Mouse (Mus musculus) spleen, postnatal 36 days (tissue): ENCODE measurements around the gene Atg7.

Source experiments
- DNase-seq, 2 experiments: peaks; one replicate each; pipeline ENCODE4 v3.0.0; 2022; ENCODE audit warnings: low spot score in 2 of 2, mixed read lengths in 1 of 2

Gene Atg7

DNA sequence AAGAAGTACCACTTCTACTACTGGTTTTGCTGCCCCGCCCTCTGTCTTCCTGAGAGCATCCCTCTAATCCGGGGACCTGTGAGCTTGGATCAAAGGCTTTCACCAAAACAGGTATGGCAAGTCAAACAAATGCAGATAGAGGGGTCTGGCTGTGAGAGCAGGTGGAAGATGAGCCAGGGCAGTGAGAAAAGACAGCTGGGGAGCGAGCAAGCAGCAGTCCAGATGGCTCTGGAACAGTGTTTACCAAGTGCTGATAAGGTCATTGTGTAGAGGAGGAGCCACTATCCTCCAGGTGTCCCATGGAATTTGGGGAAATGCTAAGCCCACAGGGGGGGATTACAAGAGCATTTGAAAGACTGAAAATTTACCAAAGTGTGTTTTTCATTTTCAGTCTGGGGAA, 41.5 kb downstream of the Atg7 start:
- DNase-seq: no peak

DNA sequence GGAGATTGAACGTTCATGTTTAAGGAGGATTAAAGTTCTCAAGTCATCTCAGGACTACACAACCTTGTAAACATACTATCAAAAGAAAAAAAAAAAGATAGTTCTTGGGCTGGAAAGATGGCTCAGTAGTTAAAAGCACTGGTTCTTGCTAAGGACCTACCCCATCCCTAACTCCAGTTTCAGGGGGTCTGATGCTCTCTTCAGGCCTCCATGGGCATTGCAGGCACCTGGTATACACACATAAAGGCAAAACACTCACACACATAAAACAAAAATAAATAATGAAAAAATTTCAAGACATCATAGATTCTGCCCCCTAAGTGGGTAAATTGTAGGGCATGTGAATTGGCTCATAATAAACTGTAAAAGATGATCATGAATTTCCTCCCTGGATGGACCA, 42.5 kb downstream of the Atg7 start:
- no peak for DNase-seq

DNA sequence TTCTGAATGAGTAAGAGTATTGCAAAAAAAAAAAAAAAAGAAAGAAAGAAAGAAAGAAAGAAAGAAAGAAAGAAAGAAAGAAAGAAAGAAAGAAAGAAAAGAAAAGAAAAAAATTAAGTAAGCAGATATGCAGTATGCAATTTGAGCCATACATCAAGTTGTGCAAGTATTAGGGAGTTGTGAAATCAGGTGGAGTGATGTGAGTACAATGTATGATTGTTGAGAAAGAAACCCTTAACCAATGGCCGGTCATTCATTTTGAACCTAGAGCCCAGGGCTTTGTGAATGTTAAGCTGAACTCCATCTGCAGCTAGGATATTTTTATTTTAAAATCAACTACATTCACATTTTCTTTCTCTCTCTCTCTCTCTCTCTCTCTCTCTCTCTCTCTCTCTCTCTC, 44.1 kb downstream of the Atg7 start:
- no peak for DNase-seq

DNA sequence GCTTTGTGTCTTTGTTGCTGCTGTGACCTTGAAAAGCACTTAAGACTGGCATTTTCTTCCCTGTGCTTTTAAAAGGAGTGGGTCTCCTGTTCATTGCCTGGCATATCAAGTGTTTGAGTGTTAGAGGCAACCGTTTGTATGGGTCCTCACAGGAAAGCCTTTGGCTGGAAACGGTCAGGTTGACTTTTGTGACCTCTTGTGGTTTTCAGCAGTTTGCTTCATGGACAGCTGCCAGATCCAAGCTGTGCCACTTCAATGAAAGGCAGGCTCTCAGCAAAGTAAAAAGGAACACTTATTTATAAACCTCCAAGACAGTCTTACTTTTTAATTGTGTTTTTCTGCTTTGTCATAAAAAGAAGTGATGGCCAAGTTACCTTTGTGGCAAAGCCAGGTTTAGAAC, 47.8 kb downstream of the Atg7 start:
- DNase-seq: no peak

DNA sequence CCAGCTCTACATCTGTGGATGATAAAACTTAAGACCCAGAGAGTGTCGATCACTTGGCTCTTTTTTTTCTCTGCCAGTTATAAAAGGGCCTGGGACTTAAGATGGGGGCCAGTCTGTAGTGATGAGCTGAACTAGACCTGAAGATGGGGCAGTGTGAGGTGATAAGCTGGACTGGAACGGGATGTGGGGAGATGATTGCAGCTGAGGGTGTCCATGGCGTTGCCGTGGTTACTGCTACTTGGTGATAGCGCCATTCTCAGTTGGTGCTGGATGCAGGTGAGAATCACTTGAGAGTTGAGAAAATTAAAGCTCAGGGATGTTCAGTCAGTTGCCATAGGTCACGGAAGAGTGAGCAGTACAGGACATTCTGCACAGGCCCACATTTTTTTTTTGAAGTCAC, 48.6 kb downstream of the Atg7 start:
- DNase-seq: no peak

DNA sequence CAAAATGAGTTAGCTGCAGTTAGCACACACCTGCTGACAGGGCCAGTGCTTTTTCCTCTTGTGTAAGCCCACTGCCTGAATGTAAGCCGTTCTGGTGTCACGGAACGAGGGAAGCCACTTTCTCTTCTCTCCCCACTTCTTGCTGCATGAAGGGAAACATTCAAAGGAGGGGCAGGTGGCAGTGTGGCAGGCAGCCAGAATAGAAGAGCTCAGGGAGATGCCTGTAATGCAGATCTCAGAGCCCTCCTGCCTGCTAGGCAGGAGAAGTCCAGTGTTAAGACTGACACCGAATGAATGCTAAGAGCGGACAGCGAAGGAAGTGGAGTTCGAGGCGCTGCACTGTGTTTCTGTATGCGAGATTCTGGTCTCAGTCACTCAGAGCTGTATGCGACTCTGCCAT, 49.8 kb downstream of the Atg7 start:
- DNase-seq: no peak

DNA sequence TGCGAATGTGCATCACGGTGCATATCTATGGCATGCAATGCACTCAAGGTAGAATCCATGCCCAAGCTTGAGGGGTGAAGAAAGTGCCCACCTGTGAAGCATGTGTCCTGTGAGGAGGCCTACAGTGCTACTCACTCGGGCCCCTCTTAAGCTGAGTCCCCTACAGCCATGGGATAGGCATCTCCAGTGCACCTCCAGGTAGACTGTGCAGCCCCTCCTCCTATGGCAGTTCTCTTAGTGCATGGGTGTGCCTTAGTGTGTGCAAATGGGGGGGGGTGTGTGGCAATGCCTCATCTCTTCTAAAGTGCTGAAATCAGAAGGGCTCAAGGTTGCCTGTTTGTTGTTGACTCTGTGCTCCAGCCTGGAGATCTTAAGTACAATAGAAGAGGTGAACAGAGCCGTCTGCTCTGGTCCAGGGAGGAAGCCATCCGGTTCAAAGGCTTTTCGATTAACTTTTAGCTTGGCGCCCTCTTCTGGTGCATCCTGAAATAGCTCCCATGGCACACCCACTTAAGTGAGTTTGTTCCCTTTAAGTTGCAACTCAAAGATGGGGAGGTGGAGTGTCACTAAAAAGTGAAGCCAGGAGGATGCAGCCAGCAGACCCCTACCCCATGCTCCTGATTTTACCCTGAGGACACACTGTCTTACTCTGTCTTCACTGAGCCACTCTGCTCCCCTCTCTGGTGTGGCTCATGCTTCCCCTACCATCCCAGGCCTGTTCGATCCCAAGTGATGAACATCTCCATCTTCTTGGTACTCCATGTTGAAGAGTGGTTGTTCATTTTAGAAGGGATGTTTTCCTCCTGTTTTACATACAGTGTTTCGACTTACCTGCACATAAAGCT, 55.0 kb downstream of the Atg7 start:
- peak; percentile 14 to 29 for DNase-seq

DNA sequence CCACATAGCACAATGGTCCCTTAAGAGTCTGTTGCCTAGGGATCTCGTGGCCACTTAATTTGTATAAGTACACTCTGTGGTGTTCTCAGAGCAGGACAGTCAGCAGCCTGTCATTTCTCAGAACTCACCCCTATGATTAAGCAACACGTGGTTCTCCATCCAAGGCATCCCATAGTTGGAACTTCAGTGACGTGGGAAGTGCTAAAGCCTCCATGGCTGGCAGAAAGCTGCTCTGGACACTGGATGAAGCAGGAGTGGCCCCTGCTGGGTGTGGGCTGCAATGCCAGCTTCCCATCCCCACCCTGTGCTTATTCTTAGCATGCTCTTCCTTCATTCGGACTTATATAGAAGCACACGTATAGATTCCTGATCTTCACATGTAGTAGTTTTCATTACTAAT, 55.7 kb downstream of the Atg7 start:
- DNase-seq: no peak

DNA sequence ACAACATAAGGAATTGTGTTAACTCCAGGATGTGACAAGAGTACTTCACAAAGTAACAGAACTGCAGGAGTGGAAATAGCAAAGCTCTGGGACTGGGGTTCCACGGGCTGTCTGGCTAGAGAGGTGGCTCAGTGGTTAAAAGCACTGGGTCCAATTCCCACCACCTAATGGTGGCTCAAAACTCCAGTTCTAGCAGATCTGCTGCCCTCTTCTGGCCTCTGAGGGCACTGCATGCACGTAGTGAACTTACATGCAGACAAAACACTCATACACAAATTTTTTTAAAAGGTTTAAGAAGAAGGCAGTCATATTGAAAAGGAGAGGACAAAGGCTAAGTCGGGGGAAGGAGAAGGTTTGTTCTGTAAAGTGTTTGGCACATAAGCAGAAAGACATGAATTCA, 57.8 kb downstream of the Atg7 start:
- no peak for DNase-seq

DNA sequence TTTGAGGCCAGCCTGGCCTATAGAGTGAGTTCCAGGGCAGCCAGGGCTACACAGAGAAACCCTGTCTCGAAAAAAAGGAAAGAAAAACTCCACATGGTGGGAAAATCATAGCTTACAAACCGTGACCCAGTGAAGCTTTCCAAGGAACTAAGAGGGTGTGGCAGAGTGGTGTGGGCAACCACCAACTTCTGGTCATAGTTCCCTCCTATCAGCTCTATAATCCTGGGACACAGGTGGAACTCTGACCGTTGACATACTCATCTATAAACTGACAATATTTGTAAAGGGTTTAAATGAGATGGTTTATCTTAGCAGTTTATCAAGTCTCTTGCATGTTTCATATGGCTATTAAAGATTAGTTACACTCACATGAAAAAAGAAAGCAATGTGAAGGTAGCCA, 64.1 kb downstream of the Atg7 start:
- DNase-seq: no peak

DNA sequence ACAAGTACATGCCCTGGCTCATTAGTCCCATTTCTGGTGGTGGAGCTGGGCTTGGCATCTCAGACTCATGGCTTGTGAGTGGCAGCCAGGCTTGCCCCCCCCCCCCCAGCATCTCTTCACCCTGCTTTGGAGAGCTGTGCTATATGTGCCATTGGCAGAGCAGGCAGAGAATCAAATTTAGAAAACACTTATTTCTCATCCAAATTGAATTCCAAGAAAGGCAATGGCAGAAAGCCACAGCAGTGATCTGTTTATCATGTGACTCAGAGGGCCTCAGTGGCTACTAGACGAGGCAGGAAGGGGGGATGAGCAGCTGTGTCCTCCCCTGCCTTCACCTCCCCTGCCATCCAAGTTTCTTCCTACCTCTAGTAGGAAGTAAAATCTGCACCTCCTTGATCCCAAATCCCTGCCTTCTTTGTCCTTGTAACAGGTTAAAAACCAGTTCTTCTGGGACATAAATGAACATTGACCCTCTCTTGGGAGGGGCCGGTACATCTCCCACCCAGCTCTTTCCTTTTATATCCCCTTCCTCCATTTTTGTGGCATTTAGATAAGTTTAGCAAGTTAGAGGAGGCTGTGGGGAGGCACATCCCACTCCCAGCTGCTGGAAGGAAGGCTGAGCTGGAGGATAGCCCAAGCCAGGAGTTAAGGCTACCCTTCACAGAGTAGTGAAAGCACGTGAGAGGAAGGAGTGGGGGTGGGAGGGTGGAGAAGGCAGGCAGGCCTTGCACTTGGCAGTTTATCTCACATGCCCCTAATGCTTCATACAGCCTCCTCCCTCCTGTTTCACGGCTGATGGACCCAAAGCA, 69.5 kb downstream of the Atg7 start:
- DNase-seq: no peak

DNA sequence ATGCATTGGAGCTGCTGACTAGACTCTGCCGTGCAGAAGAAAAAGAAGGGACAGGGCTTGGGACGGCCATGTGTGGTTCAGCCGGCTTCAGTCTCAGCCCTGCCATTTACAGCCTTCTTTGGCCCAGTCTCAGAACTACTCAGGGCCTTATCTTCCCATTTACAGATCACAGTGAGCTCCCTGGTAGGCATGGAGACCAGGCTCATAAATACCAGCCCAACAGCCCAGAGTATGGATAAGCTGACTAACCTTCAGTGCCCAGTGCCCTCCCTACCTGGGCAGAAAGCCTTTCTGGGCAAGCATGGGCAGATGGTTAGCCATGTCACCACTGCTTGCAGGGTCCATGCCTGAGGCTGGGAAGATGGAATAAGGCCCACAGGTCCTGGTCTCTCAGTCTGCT, 70.6 kb downstream of the Atg7 start:
- no peak for DNase-seq

DNA sequence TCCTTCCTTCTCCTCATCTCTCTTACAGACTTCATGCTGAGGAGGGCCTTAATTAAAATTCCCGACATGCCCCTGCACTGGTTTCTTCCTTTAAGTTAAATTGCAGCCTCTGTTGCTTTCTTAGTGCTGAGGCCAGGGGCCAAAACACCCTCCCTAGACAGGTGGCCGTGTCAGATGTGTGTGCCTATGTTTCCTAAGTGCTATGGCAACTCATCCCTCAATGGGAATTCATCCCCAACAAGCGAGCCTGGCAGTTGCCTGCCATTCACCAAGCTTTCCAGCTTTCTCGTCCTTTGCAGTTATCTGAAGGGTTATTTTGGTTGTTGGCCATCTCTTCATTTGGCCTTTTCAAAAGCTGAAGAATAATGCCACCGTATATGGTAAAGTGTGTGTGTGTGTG, 71.8 kb downstream of the Atg7 start:
- DNase-seq: no peak

DNA sequence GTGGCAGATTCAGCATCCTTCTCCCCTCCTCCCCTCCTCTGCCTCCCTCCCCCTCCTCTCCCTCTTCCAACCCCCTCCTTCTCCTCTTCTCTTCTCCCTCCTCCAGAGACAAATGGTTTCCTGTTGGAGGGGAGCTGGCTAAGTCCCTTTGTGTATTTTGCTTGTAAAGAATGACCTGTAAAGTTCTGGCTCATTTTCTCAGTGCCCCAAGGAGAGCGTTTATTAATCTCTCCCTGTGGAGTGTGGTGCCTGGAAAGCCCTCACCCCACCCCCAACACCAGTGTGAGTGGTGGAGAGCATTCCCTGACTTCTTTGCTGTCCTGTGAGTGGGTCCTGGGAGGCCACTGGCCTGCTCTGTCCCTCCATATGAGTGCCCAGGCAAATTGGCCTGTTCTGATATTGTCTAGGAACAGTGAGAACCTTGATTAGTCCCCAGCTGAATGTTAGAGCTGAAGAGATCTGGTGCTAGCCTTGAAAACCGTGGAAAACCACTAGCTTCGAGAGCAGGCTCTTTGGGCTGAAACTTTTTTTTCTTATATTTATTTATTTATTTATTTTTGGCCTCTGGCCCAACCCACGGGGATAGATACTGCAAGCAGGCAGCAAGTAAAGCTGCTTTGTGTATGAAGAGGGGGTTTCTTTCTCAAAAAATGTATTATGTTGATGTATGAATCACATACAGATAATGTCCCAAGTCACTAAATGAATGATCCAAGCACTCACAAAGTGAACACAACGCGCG, 72.6 kb downstream of the Atg7 start:
- DNase-seq: no peak

DNA sequence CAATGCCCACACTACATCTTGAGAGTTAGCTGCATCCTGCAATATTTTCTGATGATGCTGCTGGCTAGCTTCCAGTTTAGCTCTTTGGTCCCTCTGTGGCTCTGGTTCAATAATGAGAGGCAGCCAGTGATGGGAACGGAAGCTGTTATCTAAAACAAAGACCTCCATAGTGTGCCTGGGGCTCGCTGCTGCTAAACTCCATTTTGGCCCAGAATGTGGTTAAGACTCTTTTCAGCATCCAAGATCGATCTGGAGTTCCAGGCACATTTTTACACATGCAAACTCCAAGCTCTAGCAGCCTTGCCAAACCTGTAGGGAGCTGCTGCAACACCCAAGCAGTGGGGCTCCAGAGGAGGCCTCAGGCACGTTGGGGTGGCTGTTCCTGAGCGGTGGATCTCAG, 76.2 kb downstream of the Atg7 start:
- no peak for DNase-seq

DNA sequence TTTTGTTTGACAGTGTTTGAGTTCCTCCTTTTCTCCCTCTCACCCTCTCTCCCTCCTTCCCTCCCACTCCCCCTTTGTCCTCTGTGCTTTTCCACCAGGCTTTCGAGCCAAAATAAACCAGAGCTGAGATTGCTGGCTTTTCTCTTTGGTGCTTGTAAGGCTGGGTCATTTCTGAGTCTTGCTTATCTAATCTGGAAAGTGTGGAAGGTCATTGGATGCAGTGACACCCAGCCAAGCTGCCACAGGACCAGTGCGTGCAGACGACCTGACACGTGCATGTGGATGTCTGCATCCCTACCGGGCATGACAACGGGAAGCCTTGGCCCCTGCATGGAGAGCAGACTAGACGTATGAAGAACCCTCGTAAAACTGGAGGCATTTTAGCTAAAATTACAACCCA, 76.8 kb downstream of the Atg7 start:
- DNase-seq: no peak

DNA sequence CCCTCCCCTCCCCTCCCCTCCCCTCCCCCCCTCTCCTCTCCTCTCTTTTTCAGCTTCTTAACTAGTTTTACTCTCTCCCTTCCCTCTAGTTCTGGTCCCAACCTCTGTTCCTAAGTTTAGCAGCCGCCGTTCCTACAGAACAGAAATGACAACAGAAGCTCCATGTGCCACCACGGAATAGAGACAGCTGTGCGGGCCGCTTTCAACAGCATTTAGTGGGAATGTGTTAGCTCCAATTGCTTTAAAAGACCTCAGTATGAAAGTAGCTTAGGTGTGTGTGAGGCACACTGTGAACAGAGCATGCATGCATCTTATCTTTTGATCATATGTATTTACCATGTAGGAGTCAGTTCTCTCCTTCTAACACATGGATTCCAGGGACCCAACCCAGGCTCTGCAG, 79.1 kb downstream of the Atg7 start:
- no peak for DNase-seq

DNA sequence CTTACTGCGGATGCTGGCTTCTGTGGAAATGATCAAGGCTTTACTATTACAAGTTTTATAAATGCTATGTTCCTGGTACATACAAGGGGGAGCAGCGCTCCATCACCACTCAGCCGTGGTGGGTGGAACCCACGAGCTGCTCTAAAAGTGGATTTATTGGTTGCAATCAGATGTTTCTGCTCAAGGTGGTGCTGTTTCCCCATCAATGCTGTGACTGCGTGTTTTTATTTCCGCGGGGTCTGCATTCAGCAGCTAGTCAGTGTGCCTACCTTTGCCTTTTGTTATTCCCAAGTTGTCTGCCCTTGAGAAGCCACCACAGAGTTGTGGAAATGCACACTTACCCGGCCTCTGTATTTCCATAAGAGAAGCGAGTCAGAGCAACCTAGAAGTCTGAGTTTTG, 81.0 kb downstream of the Atg7 start:
- DNase-seq: peak in 1 of 2 experiments; percentile 22

DNA sequence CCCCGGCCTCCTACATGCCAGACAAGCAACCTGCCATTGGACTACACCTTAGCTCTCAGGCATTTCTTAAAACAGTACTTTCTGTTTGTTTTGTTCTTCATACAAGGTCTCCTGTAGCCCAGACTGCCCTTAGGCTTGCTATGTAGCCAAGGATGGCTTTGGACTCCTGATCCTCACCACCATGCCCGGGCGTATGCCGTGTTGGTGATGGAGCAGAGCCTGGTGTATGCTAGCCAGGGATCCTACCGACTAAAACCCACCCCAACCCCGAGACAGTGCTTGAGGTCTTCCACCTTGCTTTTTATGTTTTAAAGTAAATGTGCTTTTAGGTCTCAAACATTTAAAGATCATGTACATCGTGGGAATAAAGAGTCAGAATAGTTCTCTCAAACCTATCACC, 81.5 kb downstream of the Atg7 start:
- DNase-seq: no peak

DNA sequence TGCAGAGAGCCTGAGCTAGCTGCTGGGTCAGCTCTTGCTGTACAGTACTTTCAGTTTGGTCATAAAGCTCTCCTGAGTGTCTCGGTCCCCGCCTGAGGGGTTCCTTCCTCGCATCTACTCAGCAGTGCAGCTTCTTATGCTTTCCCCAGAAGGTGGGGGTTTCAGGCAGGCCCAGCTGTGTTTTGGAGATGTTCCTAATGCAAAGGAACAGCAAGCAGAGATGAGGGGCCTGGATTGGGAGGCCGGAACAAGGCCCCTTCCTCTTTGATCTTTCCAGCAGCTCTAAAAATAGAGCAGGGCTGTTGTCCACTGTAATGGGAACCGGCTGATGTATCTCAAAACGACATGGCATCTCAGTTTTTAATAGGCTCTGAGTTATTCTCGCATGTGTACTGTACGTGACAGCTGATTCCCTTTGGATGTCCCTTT, 82.3 kb downstream of the Atg7 start:
- DNase-seq: no peak

DNA sequence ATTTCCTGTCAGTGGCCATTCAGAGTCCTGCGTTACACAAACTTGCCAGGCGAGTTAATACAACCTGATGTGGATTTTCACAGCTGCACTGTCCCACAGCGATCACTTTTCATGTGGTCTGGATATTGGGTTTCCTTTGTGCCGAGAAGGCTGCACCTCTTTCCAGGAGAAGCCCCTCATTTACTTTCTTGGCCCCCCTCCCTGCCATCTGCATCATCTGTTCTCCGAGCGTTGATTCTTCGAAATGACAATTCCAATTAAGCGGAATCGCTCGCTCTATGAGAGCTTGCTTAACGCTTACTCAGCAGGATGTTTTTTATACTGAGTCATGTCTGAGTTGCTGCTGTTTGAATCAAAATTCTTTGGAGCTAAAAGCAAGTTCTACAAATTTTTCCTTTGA, 83.8 kb downstream of the Atg7 start:
- no peak for DNase-seq

DNA sequence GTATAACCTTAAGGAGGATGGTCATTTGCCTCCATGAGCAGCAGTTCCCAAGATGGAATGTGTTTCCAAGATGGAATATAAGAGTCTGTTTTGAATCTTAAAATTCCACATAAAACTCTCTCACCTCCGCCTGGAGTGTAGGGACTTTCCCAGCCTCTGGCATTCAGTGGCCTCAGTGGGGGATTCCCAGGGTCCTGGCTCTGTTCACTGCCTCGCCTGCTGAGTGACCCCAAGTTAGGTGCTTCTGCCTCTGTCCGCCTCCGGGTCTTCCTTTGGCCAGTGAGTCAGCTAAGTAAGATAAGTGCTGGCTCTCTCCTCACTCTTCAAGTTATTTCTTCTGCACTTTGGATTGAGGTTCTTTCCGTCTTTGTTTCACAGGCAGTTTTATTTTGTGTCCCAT, 90.3 kb downstream of the Atg7 start:
- no peak for DNase-seq

DNA sequence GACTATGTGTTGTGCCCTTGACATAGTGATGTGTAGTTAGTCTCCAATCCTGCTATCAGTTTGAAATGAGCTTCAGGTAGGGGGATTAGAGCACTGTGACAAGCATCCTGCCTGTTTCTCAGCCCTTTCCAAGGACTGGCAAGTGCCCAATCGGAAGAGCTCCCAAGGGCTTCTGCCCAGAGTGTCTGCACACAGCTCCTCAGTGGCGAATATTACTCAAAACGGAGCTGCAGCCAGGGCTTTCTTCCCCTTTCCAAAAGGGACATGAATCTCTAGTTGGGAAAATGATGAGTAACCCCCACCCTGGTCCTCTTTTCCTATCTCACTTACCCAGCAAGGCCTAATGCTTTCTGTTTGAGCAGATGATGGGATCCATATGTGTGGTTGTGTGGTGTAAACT, 90.8 kb downstream of the Atg7 start:
- no peak for DNase-seq
